Comparison of ENCODE assay signal across 9 mouse cellular contexts in genomic region chr8:71779824-71780223, GRCm38 (mm10). TPM values are rescaled to one million over a fixed set of nuclear protein-coding genes. Genes with fewer than 3 reads are reported as not detected.
DNase-seq lines count a peak whose midpoint lies in the region; ATAC-seq and TF ChIP-seq lines count a peak whose summit lies in the region.
"Not testable (repeated sequence)": the region's sequence is repeated elsewhere in the genome, so short reads cannot be mapped to it uniquely, and the experiment has no call there.
"Had no signal": no experiment of that assay in that cellular context is flagged by ENCODE, and none has a peak within 500 bp of the region (broad histone marks: within the 10 kb centered on the region; RNA-seq: fewer than 3 reads in every experiment).

No protein-coding gene starts in this region.

- 73% methylated on average over 3 of the region's 4 CpGs for WGBS in embryonic facial prominence, embryonic 13.5 days
- WGBS in heart, embryonic 12.5 days: 83% methylated on average over 4 of the region's 4 CpGs
- WGBS in hindbrain, embryonic 15.5 days: 77% methylated on average over 4 of the region's 4 CpGs
- 63% methylated on average over 1 of the region's 4 CpGs for WGBS in limb, embryonic 11.5 days
- WGBS in lung, postnatal 0 days: 66% methylated on average over 2 of the region's 4 CpGs
- 100% methylated on average over 1 of the region's 4 CpGs for WGBS in stomach, postnatal 0 days

- not testable (repeated sequence) for H3K27ac ChIP-seq in embryonic facial prominence, embryonic 13.5 days; heart, embryonic 12.5 days (ENCODE audit: poor library complexity, severe bottlenecking); hindbrain, embryonic 15.5 days (replicated peaks); limb, embryonic 11.5 days (replicated peaks; ENCODE audit: low read depth, low read length); lung, postnatal 0 days (ENCODE audit: low read length); stomach, postnatal 0 days (replicated peaks)

- H3K4me1 ChIP-seq in embryonic facial prominence, embryonic 13.5 days; heart, embryonic 12.5 days (replicated peaks); hindbrain, embryonic 15.5 days (replicated peaks); limb, embryonic 11.5 days (ENCODE audit: control insufficient read depth, insufficient read depth, low read length); lung, postnatal 0 days (ENCODE audit: insufficient read depth, low read depth, low read length); stomach, postnatal 0 days (replicated peaks; ENCODE audit: control insufficient read depth, insufficient read depth): not testable (repeated sequence)

- H3K9ac ChIP-seq in embryonic facial prominence, embryonic 13.5 days; heart, embryonic 12.5 days; hindbrain, embryonic 15.5 days; limb, embryonic 11.5 days (ENCODE audit: low read length); lung, postnatal 0 days (replicated peaks; ENCODE audit: low read depth); stomach, postnatal 0 days (ENCODE audit: low read length): not testable (repeated sequence)

- ATAC-seq in embryonic facial prominence, embryonic 13.5 days (ENCODE audit: insufficient number of reproducible peaks, insufficient read depth, low FRiP score, low TSS enrichment, low read depth): peak; percentile 32; the same call in 1 of the 2 replicates
- peak; percentile 25; the same call in 1 of the 2 replicates for ATAC-seq in heart, embryonic 12.5 days (ENCODE audit: insufficient number of reproducible peaks, low FRiP score)
- peak; percentile 45; the same call in 1 of the 2 replicates for ATAC-seq in hindbrain, embryonic 15.5 days (ENCODE audit: low FRiP score, low read depth)
- ATAC-seq in limb, embryonic 11.5 days (ENCODE audit: insufficient number of reproducible peaks, low FRiP score, low TSS enrichment, low read depth): peak; percentile 9; the same call in 1 of the 2 replicates
- ATAC-seq in lung, postnatal 0 days: peak; percentile 59
- 0 out of 2 replicates have a peak, but pooled peaks have one; percentile 53 for ATAC-seq in monocyte, adult 5-6 weeks (replicated peaks; ENCODE audit: insufficient number of reproducible peaks, low FRiP score, low TSS enrichment, poor library complexity, severe bottlenecking)
- ATAC-seq in stomach, postnatal 0 days (ENCODE audit: low FRiP score, low TSS enrichment): peak; percentile 52; the same call in 1 of the 2 replicates

- H3K4me2 ChIP-seq in embryonic facial prominence, embryonic 13.5 days; heart, embryonic 12.5 days; hindbrain, embryonic 15.5 days; limb, embryonic 11.5 days (ENCODE audit: low read depth, severe bottlenecking); lung, postnatal 0 days (replicated peaks; ENCODE audit: low read depth, low read length); stomach, postnatal 0 days (replicated peaks; ENCODE audit: low read depth): not testable (repeated sequence)

- TF ChIP-seq CTCF in lung, postnatal 0 days (IDR thresholded peaks at IDR 0.05); stomach, postnatal 0 days (IDR thresholded peaks at IDR 0.05; ENCODE audit: low read depth): not testable (repeated sequence)

- H3K4me3 ChIP-seq in embryonic facial prominence, embryonic 13.5 days; heart, embryonic 12.5 days; hindbrain, embryonic 15.5 days; limb, embryonic 11.5 days (ENCODE audit: low read depth, low read length); lung, postnatal 0 days (ENCODE audit: low read depth, low read length); stomach, postnatal 0 days (ENCODE audit: low read depth, low read length): not testable (repeated sequence)

- not testable (repeated sequence) for DNase-seq in limb, embryonic 11.5 days (ENCODE audit: low spot score); lung, postnatal 0 days (ENCODE audit: low spot score); stomach, postnatal 0 days (ENCODE audit: low spot score)

- not testable (repeated sequence) for H3K27me3 ChIP-seq in embryonic facial prominence, embryonic 13.5 days; heart, embryonic 12.5 days (replicated peaks); hindbrain, embryonic 15.5 days; limb, embryonic 11.5 days (ENCODE audit: control insufficient read depth, insufficient read depth, low read length); lung, postnatal 0 days (replicated peaks; ENCODE audit: insufficient read depth, low read length); stomach, postnatal 0 days (ENCODE audit: control insufficient read depth, insufficient read depth, low read length)

- not testable (repeated sequence) for H3K36me3 ChIP-seq in embryonic facial prominence, embryonic 13.5 days; heart, embryonic 12.5 days; hindbrain, embryonic 15.5 days; limb, embryonic 11.5 days (ENCODE audit: control insufficient read depth, insufficient read depth, low read length); lung, postnatal 0 days (ENCODE audit: insufficient read depth, low read length); stomach, postnatal 0 days (ENCODE audit: control insufficient read depth, insufficient read depth, low read length)

- TF ChIP-seq EP300 in lung, postnatal 0 days (IDR thresholded peaks at IDR 0.05); stomach, postnatal 0 days (optimal IDR thresholded peaks at IDR 0.05): not testable (repeated sequence)

- H3K9me3 ChIP-seq in embryonic facial prominence, embryonic 13.5 days; heart, embryonic 12.5 days (replicated peaks); hindbrain, embryonic 15.5 days; limb, embryonic 11.5 days (ENCODE audit: control insufficient read depth, low read length); lung, postnatal 0 days (ENCODE audit: low read length); stomach, postnatal 0 days (ENCODE audit: control insufficient read depth, low read length): not testable (repeated sequence)

RNA-seq across cellular contexts. Expression of gene Fcho1, which starts 54.3 kb away (rescaled TPM):
- polyA plus RNA-seq in embryonic facial prominence, embryonic 13.5 days (2015; fragmentation: Nextera tagmentation; extraction: Ambion mirVana): 4.3 and 5.5 TPM in 2 replicates
- 1.6 and 2.1 TPM in 2 replicates for polyA plus RNA-seq in heart, embryonic 12.5 days (2016; fragmentation: Nextera tagmentation; extraction: Ambion mirVana)
- 77.2 and 93.0 TPM in 2 replicates for polyA plus RNA-seq in hindbrain, embryonic 15.5 days (2015; fragmentation: Nextera tagmentation; extraction: Ambion mirVana)
- 2.7 and 3.4 TPM in 2 replicates for polyA plus RNA-seq in limb, embryonic 11.5 days (2014; fragmentation: Nextera tagmentation; extraction: Ambion mirVana)
- polyA plus RNA-seq in lung, postnatal 0 days (2015; fragmentation: Nextera tagmentation; extraction: Ambion mirVana): 1.4 and 1.8 TPM in 2 replicates
- 17.3 to 92.4 TPM (median 17.6 TPM) in 3 replicates for total RNA-seq in monocyte, adult 5-6 weeks (2017)
- 4.8 and 5.9 TPM in 2 replicates for polyA plus RNA-seq in stomach, postnatal 0 days (2015; fragmentation: Nextera tagmentation; extraction: Ambion mirVana)
- total RNA-seq: gastrocnemius, adult 18-20 months; gastrocnemius, postnatal 25 days had no signal

Comparison
In these comparisons a context has a peak if more than half of its experiments do, and no peak if none do; other contexts are left out.
1. ATAC-seq: peak in every context shown above with its lines; median percentile 59 in lung, postnatal 0 days; 53 in monocyte, adult 5-6 weeks; 52 in stomach, postnatal 0 days; 45 in hindbrain, embryonic 15.5 days; 32 in embryonic facial prominence, embryonic 13.5 days; 25 in heart, embryonic 12.5 days; 9 in limb, embryonic 11.5 days.
2. RNA of gene Fcho1, which starts 54.3 kb away (polyA plus RNA-seq): 77.2 to 93.0 TPM in hindbrain, embryonic 15.5 days; 4.3 to 5.5 TPM in embryonic facial prominence, embryonic 13.5 days, 4.8 to 5.9 TPM in stomach, postnatal 0 days, 2.7 to 3.4 TPM in limb, embryonic 11.5 days, 1.4 to 1.8 TPM in lung, postnatal 0 days and 1.6 to 2.1 TPM in heart, embryonic 12.5 days; every median in the first group is over 10 times any median in the second.